Mouse (Mus musculus) hindbrain, embryonic 16.5 days (tissue): ENCODE measurements around the gene Grin2a. TPM values are rescaled to one million over a fixed set of nuclear protein-coding genes. Genes with fewer than 3 reads are reported as not detected.

Experiments used
- ATAC-seq: fragments of 200-750 bp; cut with Nextera tagmentation; 2 replicates; pipeline ENCODE4 v1.8.0; 2017; ENCODE audit warnings: moderate TSS enrichment, moderate library complexity
- H3K27ac ChIP-seq: fragments of 300-500 bp; sonication (generic); 2 replicates; pipeline ENCODE4 v1.5.1; 2014; ENCODE audit warnings: low read depth, mild to moderate bottlenecking, control low read depth, low read length, moderate library complexity
- H3K27me3 ChIP-seq: fragments of 300-500 bp; sonication (generic); replicated peaks from 2 replicates; pipeline ENCODE4 v1.6.1; 2014; ENCODE audit warnings: low read length; ENCODE audit not compliant: control insufficient read depth, insufficient read depth
- H3K36me3 ChIP-seq: fragments of 300-500 bp; sonication (generic); 2 replicates; pipeline ENCODE4 v1.6.1; 2014; ENCODE audit warnings: mild to moderate bottlenecking, low read length, moderate library complexity, mixed read lengths; ENCODE audit not compliant: control insufficient read depth, insufficient read depth
- H3K4me1 ChIP-seq: fragments of 300-500 bp; sonication (generic); 2 replicates; pipeline ENCODE4 v1.6.1; 2014; ENCODE audit warnings: low read depth, low read length; ENCODE audit not compliant: control insufficient read depth, insufficient read depth
- H3K4me2 ChIP-seq: fragments of 300-500 bp; sonication (generic); 2 replicates; pipeline ENCODE4 v1.6.1; 2014; ENCODE audit warnings: mild to moderate bottlenecking, low read length, control low read depth, moderate library complexity
- H3K4me3 ChIP-seq: fragments of 300-500 bp; sonication (generic); 2 replicates; pipeline ENCODE4 v1.5.1; 2014; ENCODE audit warnings: mild to moderate bottlenecking, low read length, control low read depth, moderate library complexity
- H3K9ac ChIP-seq: fragments of 300-500 bp; sonication (generic); 2 replicates; pipeline ENCODE4 v1.6.1; 2014; ENCODE audit warnings: low read depth, mild to moderate bottlenecking, control low read depth, low read length, moderate library complexity
- H3K9me3 ChIP-seq: fragments of 300-500 bp; sonication (generic); 2 replicates; pipeline ENCODE4 v1.6.1; 2014; ENCODE audit warnings: mild to moderate bottlenecking, low read length, moderate library complexity; ENCODE audit not compliant: control insufficient read depth
- WGBS: fragments of 180-500 bp; shearing (Covaris S2); extraction: QIAGEN DNeasy Blood & Tissue Kit; methylation state at CpG from one replicate; pipeline ENCODE4 v1.1.7; 2014; 5-methylcytosine and 5-hydroxymethylcytosine counted together
- polyA plus RNA-seq: library from polyadenylated mRNA; unstranded; fragments of >200 nt; fragmentation: Nextera tagmentation; extraction: Ambion mirVana; gene quantifications from 2 replicates; pipeline ENCODE4 v1.2.1, GENCODE M21; 2015

Gene Grin2a
- polyA plus RNA-seq, 1 experiment from 2014 or later, result 9.7 TPM

DNA sequence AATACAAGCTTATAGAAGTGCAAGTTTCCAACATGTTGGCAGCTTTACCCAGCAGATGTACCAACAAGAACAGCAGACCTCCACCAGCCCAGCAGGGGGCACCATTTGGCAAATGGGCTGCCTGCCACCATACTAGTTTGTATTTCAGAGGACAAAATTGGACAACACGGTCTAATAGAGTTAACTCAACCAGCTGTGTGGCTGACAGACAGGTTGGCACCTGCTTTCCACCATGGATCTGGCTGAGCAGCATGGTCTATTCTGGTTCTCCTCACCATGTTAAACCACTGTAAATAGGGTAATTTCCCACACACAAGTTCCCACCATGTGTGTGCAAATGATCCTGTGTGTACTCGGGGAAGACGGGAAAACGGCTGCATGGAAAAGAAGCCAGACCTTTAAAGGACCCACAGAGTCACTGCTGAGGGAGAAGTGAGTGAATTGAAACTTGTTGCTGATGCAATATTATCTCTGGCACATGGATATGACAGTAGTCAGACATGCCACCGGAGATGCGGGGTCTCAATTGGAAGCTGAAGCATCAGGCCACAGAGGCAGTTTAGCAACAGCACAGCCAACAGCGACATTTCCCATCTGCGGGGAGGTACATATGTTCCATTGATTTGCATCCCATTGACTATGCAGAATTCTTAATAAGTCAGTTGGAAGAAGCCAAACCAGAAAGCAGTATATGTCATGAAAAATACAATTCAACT, 259.8 kb downstream of the Grin2a start:
- ATAC-seq, result peak; percentile 52; the same call in 1 of the 2 replicates
- Histone ChIP-seq H3K4me3 (no peak overlapping the region), H3K9me3 (no peaks in the 10 kb centered on the region), H3K9ac (no peak overlapping the region), H3K27ac (no peak overlapping the region), H3K4me1 (no peaks in the 10 kb centered on the region; the same call in 1 of the 2 replicates), H3K4me2 (no peak overlapping the region), H3K27me3 (0 out of 2 replicates have a peak, but pooled peaks cover 2% of the 10 kb centered on the region), H3K36me3 (no peaks in the 10 kb centered on the region)
- WGBS, result 61% methylated on average over 8 of the region's 8 CpGs

- no peak for ATAC-seq
- no peak overlapping the region for H3K4me2 ChIP-seq
- no peak overlapping the region for H3K27ac ChIP-seq
- H3K9ac ChIP-seq, result no peak overlapping the region
- H3K4me1 ChIP-seq, result no peaks in the 10 kb centered on the region
- WGBS, result 88% methylated on average over 5 of the region's 5 CpGs
- H3K27me3 ChIP-seq, result no peaks in the 10 kb centered on the region
- H3K9me3 ChIP-seq, result no peaks in the 10 kb centered on the region
- H3K36me3 ChIP-seq, result no peaks in the 10 kb centered on the region
- no peak overlapping the region for H3K4me3 ChIP-seq
These were observed 267.8 kb downstream of the Grin2a start for GRCm38 (mm10) chr16:9727603-9728002.

GRCm38 (mm10) chr16:9725578-9726113, 269.7 kb downstream of the Grin2a start:
- H3K27me3 ChIP-seq, result no peaks in the 10 kb centered on the region
- no peak for ATAC-seq
- H3K4me2 ChIP-seq, result no peak overlapping the region
- H3K9ac ChIP-seq, result no peak overlapping the region
- H3K27ac ChIP-seq, result no peak overlapping the region
- H3K4me1 ChIP-seq, result no peaks in the 10 kb centered on the region
- H3K9me3 ChIP-seq, result no peaks in the 10 kb centered on the region
- no peak overlapping the region for H3K4me3 ChIP-seq
- WGBS, result 75% methylated on average over 7 of the region's 7 CpGs
- H3K36me3 ChIP-seq, result no peaks in the 10 kb centered on the region

DNA sequence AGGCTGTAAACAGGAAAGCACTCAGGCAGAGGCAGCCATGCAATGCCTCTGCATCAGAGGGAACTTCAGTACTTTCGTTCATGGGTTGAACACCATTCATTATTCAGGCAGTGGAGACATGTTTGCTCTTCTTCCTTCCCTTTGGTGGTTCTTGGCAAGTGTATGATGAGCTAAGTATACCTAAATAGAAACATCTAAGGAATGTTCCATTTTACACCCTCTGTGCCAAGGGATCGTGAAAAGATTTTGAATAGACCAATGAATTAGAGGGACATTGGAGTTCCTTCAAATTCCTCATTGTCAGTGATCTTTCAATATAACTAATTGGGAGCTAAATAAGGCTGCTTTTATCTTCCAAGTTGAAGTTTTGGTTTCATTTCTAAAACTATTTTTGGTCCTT, 284.0 kb downstream of the Grin2a start:
- no peak for ATAC-seq
- 90% methylated on average over 2 of the region's 2 CpGs for WGBS
- Histone ChIP-seq H3K27ac (no peak overlapping the region), H3K27me3 (no peaks in the 10 kb centered on the region), H3K4me1 (no peaks in the 10 kb centered on the region), H3K9me3 (no peaks in the 10 kb centered on the region), H3K36me3 (no peaks in the 10 kb centered on the region), H3K4me2 (no peak overlapping the region), H3K9ac (no peak overlapping the region), H3K4me3 (no peak overlapping the region)

GRCm38 (mm10) chr16:9709921-9710320, 285.4 kb downstream of the Grin2a start:
- Histone ChIP-seq H3K9me3 (no peaks in the 10 kb centered on the region), H3K27me3 (no peaks in the 10 kb centered on the region), H3K4me2 (no peak overlapping the region), H3K4me3 (no peak overlapping the region), H3K36me3 (no peaks in the 10 kb centered on the region), H3K4me1 (no peaks in the 10 kb centered on the region), H3K27ac (no peak overlapping the region), H3K9ac (no peak overlapping the region)
- WGBS, result 72% methylated on average over 2 of the region's 2 CpGs
- no peak for ATAC-seq

- Histone ChIP-seq H3K36me3 (no peaks in the 10 kb centered on the region), H3K4me2 (no peak overlapping the region), H3K4me1 (no peaks in the 10 kb centered on the region), H3K4me3 (no peak overlapping the region), H3K27me3 (no peaks in the 10 kb centered on the region), H3K27ac (no peak overlapping the region), H3K9ac (no peak overlapping the region), H3K9me3 (no peaks in the 10 kb centered on the region)
- ATAC-seq, result no peak
- WGBS, result 75% methylated on average over 2 of the region's 2 CpGs
These were observed 298.2 kb downstream of the Grin2a start for GRCm38 (mm10) chr16:9697141-9697540.

DNA sequence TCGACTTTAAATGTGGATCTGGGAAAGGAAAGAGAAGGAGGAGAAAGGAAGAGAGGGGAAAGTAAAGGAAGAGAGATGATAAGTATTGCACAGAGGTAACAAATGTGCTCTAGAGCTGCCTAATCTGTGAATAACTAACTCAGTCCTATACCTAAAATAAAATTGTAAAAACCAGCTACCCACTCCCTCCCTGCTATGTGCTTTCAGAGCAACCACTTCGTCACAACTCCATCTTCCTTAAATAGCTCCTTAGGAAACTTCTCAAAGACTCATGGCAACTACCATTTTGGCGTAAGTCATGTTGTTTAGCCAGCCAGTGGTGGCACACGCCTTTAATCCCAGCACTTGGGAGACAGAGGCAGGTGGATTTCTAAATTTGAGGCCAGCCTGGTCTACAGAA, 301.3 kb downstream of the Grin2a start:
- Histone ChIP-seq H3K4me3 (no peak overlapping the region), H3K4me1 (no peaks in the 10 kb centered on the region), H3K9me3 (no peaks in the 10 kb centered on the region), H3K4me2 (no peak overlapping the region), H3K27me3 (no peaks in the 10 kb centered on the region), H3K9ac (no peak overlapping the region), H3K36me3 (no peaks in the 10 kb centered on the region), H3K27ac (no peak overlapping the region)
- no peak for ATAC-seq
- 83% methylated on average over 4 of the region's 4 CpGs for WGBS

DNA sequence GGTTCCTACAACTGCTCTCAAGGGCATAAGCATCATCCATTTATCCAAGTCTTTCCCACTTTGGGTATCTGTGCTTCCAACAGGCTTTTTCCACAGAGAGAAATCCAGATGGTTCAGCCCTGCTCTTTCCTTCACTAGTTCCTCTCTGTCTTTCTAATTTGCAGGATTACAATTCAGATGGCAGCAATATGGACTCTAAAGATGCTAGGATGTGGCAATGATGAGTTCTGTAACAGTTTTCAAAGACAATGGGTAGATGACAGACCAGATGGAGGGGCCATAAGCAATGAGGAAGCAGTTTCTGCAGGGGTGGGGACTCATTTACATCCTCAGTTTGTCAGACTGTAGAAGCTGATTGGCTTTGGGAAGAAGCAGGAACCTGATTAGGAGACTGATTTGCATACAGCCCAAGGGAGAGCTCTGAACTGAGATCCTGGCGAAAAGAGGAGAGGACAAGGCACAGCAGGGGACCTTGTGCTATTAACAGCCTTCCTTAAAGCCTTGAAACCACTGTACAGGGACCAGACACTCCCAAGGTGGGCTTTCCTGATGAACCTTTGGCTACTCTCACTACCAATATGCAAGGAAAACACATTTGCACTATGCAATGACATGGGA, 306.7 kb downstream of the Grin2a start:
- H3K9ac ChIP-seq, result no peak overlapping the region
- no peaks in the 10 kb centered on the region for H3K36me3 ChIP-seq
- no peak overlapping the region for H3K4me2 ChIP-seq
- 18% methylated on average over 1 of the region's 1 CpGs for WGBS
- no peaks in the 10 kb centered on the region for H3K4me1 ChIP-seq
- no peak overlapping the region for H3K4me3 ChIP-seq
- H3K27ac ChIP-seq, result no peak overlapping the region
- no peaks in the 10 kb centered on the region for H3K27me3 ChIP-seq
- H3K9me3 ChIP-seq, result no peaks in the 10 kb centered on the region
- ATAC-seq, result no peak

GRCm38 (mm10) chr16:9680572-9680971, 314.8 kb downstream of the Grin2a start:
- Histone ChIP-seq H3K4me2 (no peak overlapping the region), H3K27ac (no peak overlapping the region), H3K4me1 (no peaks in the 10 kb centered on the region), H3K9ac (no peak overlapping the region), H3K36me3 (no peaks in the 10 kb centered on the region), H3K9me3 (no peaks in the 10 kb centered on the region), H3K27me3 (no peaks in the 10 kb centered on the region), H3K4me3 (no peak overlapping the region)
- ATAC-seq, result no peak
- 85% methylated on average over 4 of the region's 4 CpGs for WGBS
